Mouse (Mus musculus) granulocyte monocyte progenitor cell, adult 5-6 weeks (primary cell): ENCODE measurements at regions not wholly inside any gene's neighbourhood (a gene's known extent, or its start where the extent isn't known, plus 50 kb on each side); places are given as distances from the start of the nearest gene placed in this dataset.

Experiments used
- ATAC-seq: replicated peaks from 2 replicates; pipeline ENCODE4 v1.8.0; 2016; ENCODE audit warnings: mild to moderate bottlenecking, moderate TSS enrichment, inconsistent platforms; ENCODE audit not compliant: poor library complexity, severe bottlenecking

- no peak for ATAC-seq
These were observed 799.3 kb downstream of the Tlr4 start for GRCm38 (mm10) chr4:67626641-67627040.

GRCm38 (mm10) chr4:67646090-67646489 lies 818.7 kb downstream of the Tlr4 start:
- ATAC-seq, result no peak

GRCm38 (mm10) chr4:67662122-67662521 lies 834.7 kb downstream of the Tlr4 start:
- no peak for ATAC-seq

GRCm38 (mm10) chr4:67673961-67674360 lies 846.6 kb downstream of the Tlr4 start:
- ATAC-seq, result no peak

GRCm38 (mm10) chr4:67677589-67677988 lies 850.2 kb downstream of the Tlr4 start:
- no peak for ATAC-seq

- ATAC-seq, result no peak
These were observed 871.1 kb downstream of the Tlr4 start for GRCm38 (mm10) chr4:67698438-67698837.
